Mouse (Mus musculus): ENCODE data around the gene Prss22. TPM values are rescaled to one million over a fixed set of nuclear protein-coding genes. Genes with fewer than 3 reads are reported as not detected.

Prss22 gene
- not detected in 2 replicates for total RNA-seq (2021)
- long read RNA-seq: 0 reads

DNA sequence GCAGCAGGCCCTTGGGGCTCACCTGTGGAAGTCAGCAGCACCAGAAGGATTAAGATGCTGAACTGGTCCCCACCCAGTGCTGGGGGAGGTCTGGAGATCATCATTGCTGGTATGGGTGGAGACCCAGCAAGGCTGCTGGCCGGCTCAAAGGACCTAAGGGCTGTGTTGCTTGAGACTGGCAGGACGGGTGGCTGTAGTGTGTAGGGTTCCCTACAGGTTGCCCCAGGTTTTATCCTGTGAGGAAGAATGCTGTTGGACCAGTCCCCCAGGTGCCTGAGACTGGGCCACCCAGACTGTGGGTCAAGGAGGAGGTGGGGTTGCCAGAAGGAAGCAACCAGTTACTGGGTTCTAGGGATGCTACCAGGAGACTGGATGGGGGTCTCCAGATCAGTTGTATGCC lies at the start of gene Prss22:
Gene Prss22, minus strand, starts transcription at position 200 of the 400 bp plus-strand sequence.
- no peak for DNase-seq

DNA sequence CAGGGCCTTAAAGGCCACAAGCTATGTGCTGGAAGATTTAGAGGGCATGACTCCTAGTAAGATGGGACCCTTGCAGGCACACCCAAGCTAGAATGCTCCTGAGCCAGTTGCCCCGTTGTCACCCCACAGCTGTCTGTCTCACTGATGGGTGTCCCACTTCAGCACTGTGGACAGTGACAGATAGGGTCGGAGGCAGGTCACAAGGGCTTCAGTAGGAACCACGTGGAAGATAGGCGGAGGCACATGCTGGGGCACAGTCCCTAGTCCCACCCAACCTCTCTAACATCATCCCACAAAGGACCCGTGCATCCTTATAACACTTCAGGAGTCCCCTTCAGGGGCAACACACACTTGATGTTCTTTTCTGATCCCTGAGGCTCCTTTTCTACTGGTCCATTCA lies 48.1 kb upstream of the Prss22 start:
- DNase-seq: no peak

DNA sequence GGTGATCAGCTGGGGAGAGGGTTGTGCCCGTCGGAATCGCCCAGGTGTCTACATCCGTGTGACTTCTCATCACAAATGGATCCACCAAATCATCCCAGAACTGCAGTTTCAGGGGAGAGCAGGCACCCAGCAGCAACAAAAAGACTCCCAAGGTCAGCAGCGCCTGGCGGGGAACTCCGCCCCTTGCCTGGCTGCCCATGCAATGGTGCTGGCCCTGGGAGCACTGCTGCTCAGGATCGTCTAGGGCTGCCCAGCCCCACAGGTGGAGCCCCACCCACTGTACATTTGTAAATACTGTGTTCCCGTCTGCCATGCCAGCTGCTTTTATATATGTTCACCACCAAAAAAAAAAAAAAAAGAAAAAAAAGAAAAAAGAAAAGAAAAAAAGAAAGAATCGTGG lies 47.7 kb upstream of the Prss22 start:
- peak; percentile 46 for DNase-seq

DNA sequence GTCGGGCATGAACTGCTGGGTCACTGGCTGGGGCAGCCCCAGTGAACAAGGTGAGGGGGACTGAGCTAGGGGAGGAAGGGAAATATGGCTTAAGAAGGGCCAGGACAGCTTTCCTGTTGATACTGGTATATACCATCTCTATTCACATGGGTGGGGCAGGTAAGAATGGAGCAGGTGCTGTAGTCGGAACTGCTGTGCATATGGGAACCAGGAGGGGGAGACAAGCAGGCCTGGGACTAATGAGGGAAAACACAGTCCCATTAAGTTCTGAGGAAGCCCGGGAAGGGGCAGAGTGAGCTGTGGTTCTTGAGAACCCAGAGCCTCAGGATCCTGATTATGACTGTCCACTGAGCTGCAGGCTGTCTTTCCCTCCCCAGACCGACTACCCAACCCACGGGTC lies 46.6 kb upstream of the Prss22 start:
- no peak for DNase-seq

DNA sequence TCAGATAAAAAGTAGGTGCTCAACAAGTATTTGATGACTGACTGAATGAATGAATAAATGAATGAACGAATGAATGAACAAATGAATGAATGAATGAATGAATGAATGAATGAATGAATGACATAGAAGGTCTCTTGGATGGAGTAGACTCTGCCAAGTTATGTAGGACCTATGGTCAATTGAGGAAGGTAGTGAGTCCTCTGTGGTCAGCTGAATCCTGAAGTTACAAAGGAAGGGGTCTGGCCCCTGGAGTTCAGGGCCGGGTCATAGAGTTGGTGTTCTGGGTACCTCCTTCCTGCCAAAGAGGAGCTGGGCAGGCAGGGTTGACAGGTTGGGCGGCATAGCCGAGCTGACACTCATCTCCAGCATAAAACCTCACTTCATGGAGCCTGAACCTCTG lies 39.9 kb upstream of the Prss22 start, which contains the start of gene Prss27:
Gene Prss27, plus strand, starts transcription at position 301 of the 400 bp plus-strand sequence.
- DNase-seq: no peak

DNA sequence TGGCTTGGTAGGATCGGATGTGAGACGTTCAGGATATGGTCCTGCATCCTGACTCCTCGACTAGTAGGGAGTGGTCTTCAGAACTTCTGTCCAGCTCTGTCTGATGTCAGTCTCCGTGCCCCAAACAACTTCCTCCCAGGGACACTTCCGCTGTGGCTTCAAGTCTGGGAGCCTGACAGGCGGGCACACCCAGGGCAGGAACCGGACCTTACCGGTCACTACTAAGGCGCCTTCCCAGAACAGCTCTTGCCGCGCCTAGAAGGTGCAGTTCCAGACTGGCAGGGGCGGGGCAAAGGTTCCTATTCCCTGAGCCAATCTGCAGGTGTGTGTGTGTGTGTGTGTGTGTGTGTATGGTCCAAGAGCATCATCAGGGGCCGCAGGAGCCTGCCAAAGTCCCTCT lies 39.5 kb upstream of the Prss22 start:
- DNase-seq: no peak

DNA sequence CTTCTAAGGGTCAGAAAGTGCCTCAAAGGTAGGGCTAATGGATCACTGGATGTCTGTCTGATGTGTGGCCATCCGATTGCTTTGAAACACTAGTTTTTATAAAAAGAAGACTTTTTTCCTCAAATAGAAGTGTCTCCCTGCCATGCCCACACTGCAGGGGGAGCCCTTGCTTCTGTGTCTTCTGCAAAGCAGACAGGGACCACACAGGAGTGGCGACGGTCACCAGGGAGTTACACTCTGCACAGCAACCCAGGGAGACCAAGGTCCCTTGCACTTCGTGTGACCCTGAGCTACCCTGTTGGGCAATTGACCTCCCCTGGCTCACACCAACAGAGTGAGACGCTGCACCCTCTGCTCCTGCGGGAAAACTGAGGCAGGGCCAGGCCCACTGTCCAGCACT lies 39.1 kb upstream of the Prss22 start:
- DNase-seq: peak; percentile 26

DNA sequence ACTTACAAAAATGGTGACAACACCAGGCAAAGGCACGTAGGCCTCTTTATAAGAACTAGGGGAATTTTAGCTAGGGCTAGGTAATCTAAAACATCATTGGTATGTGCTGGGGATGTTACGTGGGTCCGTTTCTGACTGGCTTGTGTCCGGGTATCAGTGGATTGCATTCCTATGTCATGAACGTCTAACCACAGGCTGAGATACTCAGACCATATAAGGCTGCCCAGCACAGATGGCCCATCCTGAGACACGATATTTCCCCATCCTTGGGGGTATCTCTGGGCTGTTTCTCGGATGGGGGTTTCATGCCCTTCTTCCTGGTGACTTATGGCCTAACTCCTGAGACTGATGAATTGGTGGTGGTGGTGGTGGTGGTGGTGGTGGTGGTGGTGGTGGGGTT lies 37.2 kb upstream of the Prss22 start:
- DNase-seq: no peak

DNA sequence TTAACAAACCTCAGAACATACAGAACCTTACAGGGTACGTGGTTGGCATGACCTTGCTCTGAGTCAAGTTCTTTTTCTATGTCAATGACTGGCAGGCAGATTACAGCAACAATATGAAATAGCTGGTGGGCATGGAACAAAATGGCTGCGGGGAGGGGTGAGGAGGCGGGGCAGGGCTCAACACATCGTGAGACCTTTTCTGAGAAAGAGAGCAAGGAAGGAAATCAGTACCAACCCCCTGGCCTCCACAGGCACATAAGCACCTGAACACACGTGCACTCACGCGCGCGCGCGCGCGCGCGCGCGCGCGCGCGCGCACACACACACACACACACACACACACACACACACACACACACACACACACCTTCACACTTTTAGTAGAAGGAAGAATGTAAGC lies 32.7 kb upstream of the Prss22 start:
- no peak for DNase-seq

DNA sequence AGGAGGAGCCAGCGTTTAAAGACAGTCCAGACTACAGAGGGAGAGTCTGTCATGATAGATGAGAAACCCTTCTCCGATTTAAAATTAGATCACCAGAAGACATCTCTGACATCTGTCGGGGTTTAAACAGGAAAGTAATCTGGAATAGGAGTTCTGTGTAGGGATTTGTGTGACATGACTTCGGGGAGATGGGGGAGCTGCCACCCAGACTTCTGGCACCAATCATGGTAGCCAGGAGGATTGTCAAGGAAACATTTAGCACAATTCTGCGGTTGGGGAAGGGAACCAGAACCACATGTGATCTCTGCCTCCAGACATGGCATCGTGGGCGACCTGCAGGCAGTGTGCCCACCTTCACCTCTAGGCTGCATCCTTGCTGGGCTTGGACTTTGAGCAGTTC lies 31.6 kb upstream of the Prss22 start:
- no peak for DNase-seq

DNA sequence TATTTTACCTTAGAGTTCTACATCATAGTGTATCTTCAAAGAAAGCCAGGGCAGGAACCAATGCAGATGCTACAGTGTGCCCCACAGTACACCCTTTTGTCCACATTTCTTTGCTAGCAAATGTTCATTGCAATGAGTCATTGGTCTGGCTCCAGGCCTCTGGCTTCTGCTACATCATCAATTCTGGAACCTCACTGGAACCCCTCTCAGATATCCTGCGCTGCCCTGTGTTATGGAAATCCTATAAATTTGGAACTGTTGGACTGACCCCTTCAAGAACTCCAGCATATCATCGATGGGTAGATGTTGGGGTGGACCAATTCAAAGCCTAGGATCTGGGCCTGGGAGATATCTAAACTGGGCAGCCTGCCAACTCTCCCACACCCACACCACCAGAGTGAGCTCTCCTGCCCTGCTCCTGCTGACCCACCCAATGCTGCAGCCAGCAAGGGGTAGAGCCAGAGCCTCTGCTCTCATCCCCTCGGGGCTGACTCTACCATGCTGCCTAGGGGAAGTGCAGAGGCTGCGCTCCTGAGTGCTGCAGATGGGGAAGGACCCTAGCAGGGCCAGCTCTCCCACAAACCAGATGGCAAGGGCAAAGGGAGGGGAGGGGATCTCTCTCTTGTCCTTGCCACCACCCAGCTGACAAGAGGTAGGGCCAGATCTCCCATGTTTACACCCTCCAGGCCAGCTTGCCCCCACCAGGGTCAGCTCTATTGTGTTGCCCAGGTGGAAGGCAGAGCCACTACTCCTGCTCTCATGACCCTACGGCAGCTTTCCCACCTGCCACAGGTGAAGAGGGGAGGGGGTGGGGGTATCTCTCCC lies 23.7 kb upstream of the Prss22 start:
- no peak for DNase-seq

DNA sequence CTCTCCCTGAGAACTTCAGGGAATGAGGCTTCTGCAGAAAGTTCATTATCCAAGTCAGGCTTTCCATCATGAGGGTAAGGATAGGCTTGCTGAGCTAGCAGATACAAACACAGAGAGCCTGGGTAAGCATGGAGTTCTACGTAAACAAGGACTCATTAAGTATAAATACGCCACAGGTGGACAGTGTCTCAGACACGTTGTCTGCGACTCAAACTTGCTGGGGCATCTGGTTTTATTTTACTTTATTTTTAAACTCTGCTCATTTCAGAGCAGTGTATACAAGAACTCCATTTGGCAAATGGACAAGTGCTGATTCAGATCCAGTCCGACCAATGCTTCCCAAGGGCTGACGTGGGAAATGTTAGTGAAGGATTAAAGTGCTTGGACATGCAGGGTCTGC lies 22.8 kb upstream of the Prss22 start:
- no peak for DNase-seq

DNA sequence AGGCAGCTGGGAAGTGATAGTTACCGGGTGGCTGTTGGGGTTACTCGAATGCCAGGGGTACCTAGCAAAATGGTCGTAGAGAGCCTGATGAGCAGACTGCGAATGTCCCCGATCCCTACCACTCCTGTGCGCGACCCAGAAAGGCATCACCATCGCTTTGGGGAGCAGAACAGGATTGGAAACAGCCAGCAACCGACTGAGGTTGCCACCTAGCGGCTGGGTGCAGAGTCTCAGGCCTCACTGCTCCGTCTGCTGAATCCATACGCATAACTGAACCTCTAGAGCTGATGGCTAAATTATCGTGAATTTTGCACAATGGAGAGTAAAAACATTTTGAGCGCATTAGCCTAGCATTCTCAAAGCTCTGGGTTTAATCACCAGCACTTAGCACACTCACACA lies 17.8 kb upstream of the Prss22 start:
- DNase-seq: peak; percentile 45

DNA sequence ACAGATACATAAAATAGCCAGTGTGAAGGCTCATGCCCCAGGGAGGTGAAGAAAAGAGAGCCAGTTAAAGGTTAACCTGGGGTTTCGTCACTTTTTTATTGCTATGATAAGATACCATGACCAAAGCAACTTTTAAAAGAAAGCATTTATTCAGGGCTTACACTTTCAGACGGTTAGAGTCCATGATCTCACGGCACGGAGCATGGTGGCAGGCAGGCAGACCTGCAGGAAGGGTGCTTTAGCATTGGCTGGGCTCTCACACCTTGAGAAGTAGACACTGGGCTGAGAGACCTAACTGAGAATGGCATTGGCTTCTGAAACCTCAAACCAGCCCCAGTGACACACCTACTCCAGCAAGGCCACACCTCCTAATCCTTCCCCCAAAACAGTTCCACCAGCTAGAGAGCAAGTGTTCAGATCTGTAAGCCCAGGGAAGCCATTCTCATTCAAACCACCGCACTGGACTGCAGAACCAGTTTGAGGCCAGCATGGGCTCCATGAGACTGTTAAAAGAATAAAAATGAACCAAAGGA lies 16.6 kb upstream of the Prss22 start:
- DNase-seq: no peak

DNA sequence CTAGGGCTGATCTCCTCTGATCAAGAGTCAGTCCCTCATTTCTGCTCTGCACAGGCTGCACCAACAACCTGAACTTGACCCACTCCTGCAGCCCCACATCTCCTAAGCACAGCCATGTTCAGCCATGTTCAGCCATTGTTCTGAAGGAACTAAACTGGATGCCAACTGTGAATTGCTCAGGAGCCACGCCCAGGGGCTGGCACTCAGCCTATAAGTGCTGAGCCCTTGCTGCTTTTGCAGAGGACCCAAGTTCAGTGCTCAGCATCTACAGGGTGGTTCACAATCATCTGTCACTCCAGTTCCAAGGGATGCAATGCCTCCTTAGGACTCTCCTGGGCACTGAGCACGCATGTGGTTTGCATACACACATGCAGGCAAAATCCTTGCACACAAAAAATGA lies 15.0 kb upstream of the Prss22 start:
- DNase-seq: no peak

DNA sequence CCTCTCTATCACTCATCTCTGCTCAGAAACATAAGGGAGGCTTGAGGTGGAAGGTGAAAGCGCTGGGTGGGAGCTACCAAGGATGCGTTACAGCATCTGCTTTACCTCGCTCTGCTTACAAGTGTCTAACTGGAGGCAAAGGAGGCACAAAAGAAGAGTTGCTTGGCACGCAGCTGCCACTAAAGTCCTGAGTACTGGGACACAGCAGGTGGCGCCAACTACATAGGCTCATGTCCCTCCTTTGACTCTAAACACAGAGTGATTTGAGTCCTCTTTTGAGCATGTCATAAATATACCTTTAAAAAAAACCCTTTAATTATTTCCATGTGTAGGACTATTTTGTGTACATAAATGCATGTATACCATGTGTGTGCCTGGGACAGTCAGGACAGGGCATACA lies 11.7 kb upstream of the Prss22 start:
- DNase-seq: no peak

DNA sequence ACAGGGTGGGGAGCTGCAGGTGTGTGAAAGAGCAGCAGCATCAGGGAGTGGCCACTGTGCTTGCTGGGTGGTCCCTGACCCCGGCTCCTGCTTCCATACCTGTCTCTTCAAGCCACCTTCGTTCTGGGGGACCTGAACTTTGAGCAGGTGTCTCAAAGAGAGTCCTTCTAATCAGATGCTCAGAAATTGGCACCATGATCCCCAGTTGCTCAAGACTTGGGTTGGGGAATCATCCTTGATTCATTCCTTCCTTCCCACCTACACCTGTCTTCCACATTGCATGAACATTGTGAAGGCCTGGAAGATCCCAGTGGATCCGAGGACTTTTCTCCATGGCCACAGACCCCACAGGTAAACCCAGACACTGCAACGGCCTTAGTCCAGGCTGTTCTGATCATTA lies 10.2 kb upstream of the Prss22 start:
- DNase-seq: no peak

DNA sequence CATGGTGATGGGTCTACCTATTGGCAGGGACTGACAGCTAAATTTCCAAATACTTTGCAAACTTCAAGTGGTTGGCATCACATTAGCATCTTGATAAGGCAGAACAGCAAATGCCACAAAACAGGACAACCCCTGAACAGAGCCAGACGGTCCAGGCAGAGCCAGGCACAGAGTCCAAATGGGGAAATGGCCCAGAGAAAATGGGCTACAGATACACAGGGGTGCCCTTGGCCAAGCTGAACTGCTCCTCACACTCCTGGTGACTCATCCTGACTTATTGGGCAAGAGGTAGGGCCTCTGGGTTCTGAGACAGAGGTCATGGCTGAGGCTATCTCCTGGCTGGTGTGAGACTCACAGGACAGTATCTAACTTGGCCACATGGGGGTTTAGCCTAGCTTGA lies 9.5 kb upstream of the Prss22 start:
- DNase-seq: peak; percentile 46

DNA sequence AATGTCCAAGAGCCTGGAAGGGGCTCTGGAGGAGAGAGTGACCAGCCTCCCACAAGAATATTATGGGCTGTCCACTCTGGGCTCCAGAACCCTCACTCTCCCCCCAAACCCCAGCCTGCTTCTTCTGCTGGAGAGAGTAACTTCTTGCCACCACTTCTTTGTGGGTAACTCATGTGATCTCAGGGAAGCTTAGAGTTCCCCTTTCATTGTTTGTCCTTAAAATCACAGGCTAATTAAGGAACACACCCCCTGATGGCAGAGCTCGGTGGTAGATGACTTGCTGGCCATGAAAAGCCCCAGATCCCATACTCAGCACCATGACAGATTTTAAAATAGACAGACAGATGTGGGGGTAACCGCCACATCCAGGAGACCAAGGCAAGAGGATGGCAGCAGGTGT lies 9.0 kb upstream of the Prss22 start:
- no peak for DNase-seq

DNA sequence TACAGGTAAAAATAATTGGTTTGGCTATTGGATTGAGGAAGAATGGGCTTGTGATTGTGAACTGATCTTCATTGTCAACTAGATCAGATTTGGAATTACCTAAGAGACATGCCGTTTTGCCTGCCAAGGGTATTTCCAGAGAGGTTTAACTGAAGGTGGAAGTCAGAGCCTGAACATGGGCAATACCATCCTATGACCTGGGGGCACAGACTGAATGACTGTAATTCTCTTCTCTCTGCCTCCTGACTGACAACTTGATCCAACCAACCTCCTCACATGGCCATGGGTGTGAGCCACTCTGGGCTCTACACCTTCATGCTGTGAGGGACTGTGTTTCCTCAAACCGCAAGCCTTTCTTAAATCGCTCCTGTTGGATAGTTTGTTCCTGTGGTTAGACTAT lies 7.1 kb upstream of the Prss22 start:
- DNase-seq: no peak

DNA sequence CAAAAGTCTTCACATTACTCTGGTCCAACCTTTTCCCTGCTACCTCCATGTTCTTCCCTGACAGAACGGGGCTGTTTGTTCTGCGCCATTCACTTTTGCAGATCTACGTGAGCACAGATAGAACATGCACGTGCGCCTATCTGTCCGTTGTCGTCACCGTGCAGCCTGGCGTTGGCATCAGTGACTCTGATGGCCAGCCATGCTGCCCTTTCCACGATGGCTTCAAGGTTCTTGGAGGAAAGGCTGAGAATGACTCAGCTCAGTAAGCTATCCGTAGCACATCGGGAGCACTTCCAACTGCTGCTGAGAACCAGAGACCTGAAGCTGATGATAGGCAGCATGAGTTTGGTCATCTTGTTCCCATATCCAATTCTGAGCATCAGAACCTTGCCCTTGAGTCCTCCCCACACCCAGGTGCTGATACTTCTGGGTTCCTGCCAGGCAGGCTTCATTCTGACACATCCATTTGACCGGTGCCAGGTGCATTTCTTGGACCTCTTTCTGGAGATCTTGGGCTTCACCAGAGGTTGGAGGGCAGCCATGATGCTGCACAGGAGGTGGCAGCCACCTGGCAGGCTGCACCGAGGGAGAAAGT lies 6.3 kb upstream of the Prss22 start:
- DNase-seq: peak; percentile 51

DNA sequence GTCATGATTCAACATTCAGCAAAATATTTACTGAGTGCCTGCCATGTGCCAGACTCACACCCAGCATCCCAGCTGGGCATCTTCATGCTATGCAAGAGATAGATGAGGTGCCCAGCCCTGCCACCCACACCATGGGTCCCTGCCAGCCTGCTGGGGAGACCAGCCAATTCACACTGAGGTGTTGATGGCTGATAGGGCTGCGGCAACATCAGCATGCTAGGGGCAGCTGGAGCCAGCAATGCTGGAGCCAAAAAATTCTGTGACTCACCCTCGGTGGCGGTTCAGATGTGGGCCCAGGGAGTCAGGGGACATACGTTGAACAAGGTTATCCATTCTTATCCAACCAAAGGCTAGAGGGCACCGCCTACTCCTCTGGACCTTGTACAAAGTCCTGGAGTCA lies 2.5 kb upstream of the Prss22 start:
- peak; percentile 61 for DNase-seq

DNA sequence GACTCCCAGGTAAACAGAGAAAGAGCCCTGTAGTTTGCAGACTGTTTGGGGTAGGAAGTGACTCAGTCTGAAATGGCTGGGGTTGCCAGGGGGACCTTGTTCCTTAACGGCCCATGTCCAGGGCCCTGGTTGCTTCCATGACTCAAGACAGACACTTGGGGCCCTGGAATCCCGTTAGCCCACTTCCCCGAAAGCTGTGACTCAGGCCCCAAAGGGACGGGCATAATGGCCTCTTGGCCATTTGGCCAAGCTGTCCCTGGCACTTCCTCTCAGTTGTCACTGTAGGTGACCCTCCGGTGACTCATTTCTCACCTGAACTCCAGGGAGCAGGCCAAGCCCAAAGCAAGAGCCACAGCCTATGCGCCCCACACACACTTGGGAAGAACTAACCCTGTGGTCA lies 483 bp upstream of the Prss22 start:
- no peak for DNase-seq

DNA sequence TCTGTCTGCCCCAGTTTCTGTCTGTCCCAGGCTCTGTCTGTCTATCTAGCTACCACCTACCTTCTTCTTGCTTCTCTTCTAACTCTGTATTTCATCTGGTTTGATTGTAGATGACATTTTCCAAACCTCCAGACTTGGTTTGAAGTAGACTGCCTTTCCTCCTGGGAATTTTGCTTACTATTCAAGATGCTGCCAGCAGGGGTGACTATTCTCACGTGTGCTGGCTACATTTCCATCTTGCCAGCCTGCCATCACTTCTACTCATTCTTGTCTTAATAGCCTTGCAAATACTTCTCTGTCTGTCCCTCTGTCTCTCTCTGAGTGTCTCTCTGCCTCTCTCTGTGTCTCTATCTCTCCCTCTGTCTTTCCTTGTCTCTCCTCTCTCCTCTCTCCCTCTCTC lies 2.5 kb downstream of the Prss22 start:
- no peak for DNase-seq
